Mouse (Mus musculus): ENCODE results near the gene Otc. TPM values are rescaled to one million over a fixed set of nuclear protein-coding genes. Genes with fewer than 3 reads are reported as not detected.
A peak's percentile ranks its signal among the peaks of the same experiment; 100 is the strongest.

The Otc gene
- polyA plus RNA-seq (2015; fragmentation: Nextera tagmentation; extraction: Ambion mirVana): 1.3 TPM in 1 of 2 replicates, not detected in the other

DNA sequence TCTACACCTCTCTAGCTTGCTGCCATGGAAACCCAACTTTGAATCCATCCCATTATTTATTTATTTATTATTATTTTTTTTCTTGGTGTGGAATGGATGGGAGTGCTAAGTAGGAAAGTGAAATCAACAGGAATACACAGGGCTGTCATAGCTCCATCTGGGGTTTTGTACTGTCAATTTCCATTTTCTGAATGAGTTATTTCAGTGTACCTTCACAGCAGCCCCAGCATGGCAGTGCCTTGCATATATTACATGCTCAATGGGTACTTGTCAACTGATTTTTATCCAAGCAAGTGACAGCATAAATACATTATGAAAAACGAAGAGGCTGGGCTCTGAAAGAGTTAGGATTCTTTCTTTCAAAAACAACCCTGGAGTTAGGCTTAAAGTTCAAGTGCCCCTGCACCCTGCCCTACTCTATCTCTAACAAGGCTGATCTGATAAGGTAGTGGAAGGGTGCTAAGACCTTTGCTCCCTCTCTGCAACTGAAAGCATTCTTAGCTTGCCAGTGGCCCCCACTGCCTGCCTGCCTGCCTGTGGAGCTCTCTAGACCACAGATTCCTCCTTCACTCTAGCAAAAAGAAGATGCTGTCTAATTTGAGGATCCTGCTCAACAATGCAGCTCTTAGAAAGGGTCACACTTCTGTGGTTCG lies at the start of gene Otc:
TSS of gene Otc (plus strand) at position 454 of the 653 bp plus-strand sequence.
- H3K4me2 ChIP-seq: no peak within 1 kb of the TSS
- H3K27me3 ChIP-seq (replicated peaks): no peaks in the 10 kb centered on the region
- H3K27ac ChIP-seq (replicated peaks): no peak within 1 kb of the TSS
- no peak for ATAC-seq (ENCODE audit: low FRiP score)
- H3K4me1 ChIP-seq: no peaks in the 10 kb centered on the region
- no peak within 1 kb of the TSS for H3K4me3 ChIP-seq (replicated peaks)
- H3K9me3 ChIP-seq (replicated peaks): no peaks in the 10 kb centered on the region
- H3K9ac ChIP-seq (replicated peaks): no peak within 1 kb of the TSS
- WGBS: 73% methylated on average over 2 of the region's 2 CpGs
- no peaks in the 10 kb centered on the region for H3K36me3 ChIP-seq

DNA sequence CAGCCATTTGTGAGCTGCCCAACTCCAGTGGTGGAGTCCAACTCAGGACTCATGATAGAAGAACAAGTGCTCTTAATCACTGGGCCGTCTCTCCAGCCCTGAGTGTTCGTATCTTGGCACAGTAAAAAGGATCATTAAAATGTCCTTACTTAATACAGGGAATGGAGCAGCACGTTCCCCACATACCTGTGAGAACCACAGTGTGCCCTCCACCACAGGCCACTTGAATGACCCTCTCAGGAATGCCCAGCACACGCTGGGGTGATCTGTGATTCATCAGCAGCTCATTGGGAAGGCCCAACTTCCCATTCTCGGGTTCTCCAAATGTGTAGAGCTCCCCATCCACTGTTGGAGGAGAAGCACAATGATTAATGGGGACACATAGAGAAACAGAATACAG lies 46.2 kb upstream of the Otc start:
- WGBS: 79% methylated on average over 5 of the region's 5 CpGs
- ATAC-seq (ENCODE audit: low FRiP score): no peak

GRCm38 (mm10) chrX:10215972-10216371 lies 36.1 kb upstream of the Otc start:
- WGBS: 19% methylated on average over 16 of the region's 16 CpGs

More for the DNA sequence above, 46.2 kb upstream of the Otc start:
- Histone ChIP-seq H3K9ac (replicated peaks) (no peak overlapping the region), H3K4me2 (no peak overlapping the region), H3K9me3 (replicated peaks) (no peaks in the 10 kb centered on the region), H3K4me3 (replicated peaks) (no peak overlapping the region), H3K27ac (replicated peaks) (no peak overlapping the region), H3K27me3 (replicated peaks) (no peaks in the 10 kb centered on the region), H3K4me1 (no peaks in the 10 kb centered on the region), H3K36me3 (peaks cover 10% of the 10 kb centered on the region; the same call in 1 of the 2 replicates)

DNA sequence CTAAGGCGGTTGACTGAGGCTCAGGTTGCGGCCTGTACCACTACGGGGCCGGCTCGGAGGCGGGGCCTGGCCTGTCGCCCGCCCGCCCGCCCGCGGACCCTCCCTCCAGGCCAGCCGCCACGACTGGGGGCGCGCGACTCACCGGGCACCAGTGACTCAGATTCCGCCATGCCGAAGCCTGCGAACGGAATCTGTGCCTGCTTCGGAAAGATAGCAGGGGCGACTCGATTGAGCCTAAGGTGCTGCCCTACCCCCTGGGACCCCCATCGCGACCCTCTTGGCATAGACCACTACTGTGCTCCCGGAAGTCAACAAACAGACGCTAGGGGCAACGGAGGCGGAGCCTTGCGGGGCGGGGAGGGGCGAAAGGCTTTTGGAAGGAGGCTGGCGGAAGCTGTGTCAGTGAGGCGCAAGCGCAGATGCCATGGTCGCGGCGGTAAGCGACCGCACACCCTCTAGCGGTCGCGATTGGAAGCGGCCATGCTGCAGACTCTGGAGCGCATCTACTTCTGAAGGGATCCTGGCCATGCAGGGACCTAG lies 35.6 kb upstream of the Otc start, which contains the start of gene Rpgr:
TSS of gene Rpgr (minus strand) at position 511 of the 540 bp plus-strand sequence.
- H3K36me3 ChIP-seq: no peaks in the 10 kb centered on the region
- H3K4me2 ChIP-seq: peak within 1 kb of the TSS; percentile 54
- H3K27ac ChIP-seq (replicated peaks): peak within 1 kb of the TSS; percentile 86
- 23% methylated on average over 46 of the region's 47 CpGs for WGBS
- peak within 1 kb of the TSS; percentile 55 for H3K4me3 ChIP-seq (replicated peaks)
- 0 out of 2 replicates have a peak, but pooled peaks cover 2% of the 10 kb centered on the region for H3K4me1 ChIP-seq
- no peaks in the 10 kb centered on the region for H3K9me3 ChIP-seq (replicated peaks)
- H3K9ac ChIP-seq (replicated peaks): peak within 1 kb of the TSS; percentile 48
- peak; percentile 98 for ATAC-seq (ENCODE audit: low FRiP score)
- H3K27me3 ChIP-seq (replicated peaks): no peaks in the 10 kb centered on the region

More at GRCm38 (mm10) chrX:10215972-10216371, 36.1 kb upstream of the Otc start:
- Histone ChIP-seq H3K9ac (replicated peaks) (peak overlapping the region; percentile 48), H3K4me1 (0 out of 2 replicates have a peak, but pooled peaks cover 2% of the 10 kb centered on the region), H3K27ac (replicated peaks) (peak overlapping the region; percentile 86), H3K9me3 (replicated peaks) (no peaks in the 10 kb centered on the region), H3K27me3 (replicated peaks) (no peaks in the 10 kb centered on the region), H3K4me3 (replicated peaks) (peak overlapping the region; percentile 55), H3K4me2 (peak overlapping the region; percentile 54), H3K36me3 (no peaks in the 10 kb centered on the region)
- peak; percentile 39 for ATAC-seq (ENCODE audit: low FRiP score)

DNA sequence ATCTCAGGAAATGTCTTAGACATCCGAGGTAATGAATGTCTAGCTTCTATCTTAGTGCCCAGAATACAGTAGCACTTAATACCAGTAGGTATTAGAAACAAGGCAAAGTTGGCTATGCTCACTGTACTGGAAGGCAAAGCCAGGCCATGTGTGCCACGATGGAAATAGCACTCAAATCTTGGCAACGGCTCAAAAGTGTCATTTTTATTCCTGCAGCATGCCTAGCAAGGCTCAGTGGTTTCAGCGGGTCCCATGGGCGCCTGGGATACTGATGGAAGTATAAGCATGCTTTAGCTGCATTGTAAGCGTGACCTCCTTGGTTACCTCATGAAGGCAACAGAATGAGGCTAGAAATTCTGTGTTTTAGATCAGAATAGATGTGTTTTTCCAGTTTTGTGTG lies 32.8 kb upstream of the Otc start:
- H3K27me3 ChIP-seq (replicated peaks): no peaks in the 10 kb centered on the region
- no peaks in the 10 kb centered on the region for H3K36me3 ChIP-seq
- no peak overlapping the region for H3K27ac ChIP-seq (replicated peaks)
- WGBS: 65% methylated on average over 6 of the region's 6 CpGs
- no peaks in the 10 kb centered on the region for H3K9me3 ChIP-seq (replicated peaks)
- H3K4me3 ChIP-seq (replicated peaks): no peak overlapping the region
- no peak overlapping the region for H3K9ac ChIP-seq (replicated peaks)
- H3K4me2 ChIP-seq: no peak overlapping the region
- 0 out of 2 replicates have a peak, but pooled peaks cover 2% of the 10 kb centered on the region for H3K4me1 ChIP-seq
- no peak for ATAC-seq (ENCODE audit: low FRiP score)

GRCm38 (mm10) chrX:10233051-10233450 lies 19.1 kb upstream of the Otc start:
- H3K36me3 ChIP-seq: no peaks in the 10 kb centered on the region
- H3K27me3 ChIP-seq (replicated peaks): no peaks in the 10 kb centered on the region
- H3K27ac ChIP-seq (replicated peaks): no peak overlapping the region
- H3K4me1 ChIP-seq: no peaks in the 10 kb centered on the region
- no peak overlapping the region for H3K4me2 ChIP-seq
- no peaks in the 10 kb centered on the region for H3K9me3 ChIP-seq (replicated peaks)
- H3K4me3 ChIP-seq (replicated peaks): no peak overlapping the region
- 73% methylated on average over 2 of the region's 2 CpGs for WGBS
- no peak overlapping the region for H3K9ac ChIP-seq (replicated peaks)
- no peak for ATAC-seq (ENCODE audit: low FRiP score)

DNA sequence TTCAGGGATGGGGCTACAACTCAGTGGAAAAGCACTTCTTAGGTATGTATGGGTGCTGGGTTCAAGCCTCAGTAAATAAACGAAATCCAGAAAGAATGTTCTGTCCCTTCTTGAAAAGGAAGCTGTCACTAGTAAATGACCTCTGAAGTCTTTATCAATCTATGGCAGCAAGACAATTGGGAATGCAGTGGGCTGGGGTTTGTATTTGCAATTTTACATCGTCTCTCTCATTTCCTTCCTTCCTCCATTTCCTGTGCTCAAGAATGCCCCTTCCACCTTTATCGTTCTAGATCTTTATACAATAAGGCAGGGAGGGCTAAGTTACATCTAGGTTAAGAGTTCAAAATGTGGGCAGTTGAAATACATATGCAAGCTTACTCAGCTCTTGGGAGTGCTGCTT lies 17.5 kb upstream of the Otc start:
- WGBS: 82% methylated on average over 3 of the region's 3 CpGs
- Histone ChIP-seq H3K27me3 (replicated peaks) (no peaks in the 10 kb centered on the region), H3K9me3 (replicated peaks) (no peaks in the 10 kb centered on the region), H3K36me3 (no peaks in the 10 kb centered on the region), H3K27ac (replicated peaks) (no peak overlapping the region), H3K4me1 (no peaks in the 10 kb centered on the region), H3K4me2 (no peak overlapping the region), H3K9ac (replicated peaks) (no peak overlapping the region), H3K4me3 (replicated peaks) (no peak overlapping the region)
- ATAC-seq (ENCODE audit: low FRiP score): no peak

DNA sequence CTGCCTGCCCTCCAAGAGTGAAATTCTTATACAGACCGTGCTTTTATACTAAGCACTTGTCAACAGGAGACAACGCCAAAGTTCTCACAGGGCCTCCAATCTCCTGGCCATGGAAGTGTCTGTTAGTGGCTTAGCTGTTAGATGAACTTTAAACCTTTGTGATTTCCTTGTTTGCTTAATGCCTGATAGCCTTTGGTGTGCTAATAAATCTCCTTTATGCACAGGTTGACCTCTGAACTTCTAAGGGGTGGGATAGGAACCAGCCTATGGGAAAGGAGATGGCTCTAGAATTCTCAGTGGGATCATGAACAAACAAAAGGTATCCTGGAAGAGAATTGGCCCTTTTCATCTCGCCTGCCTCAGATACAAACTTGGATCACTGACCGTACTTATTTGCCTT lies 12.6 kb upstream of the Otc start:
- Histone ChIP-seq H3K27me3 (replicated peaks) (no peaks in the 10 kb centered on the region), H3K9ac (replicated peaks) (no peak overlapping the region), H3K4me1 (no peaks in the 10 kb centered on the region), H3K27ac (replicated peaks) (no peak overlapping the region), H3K36me3 (no peaks in the 10 kb centered on the region), H3K9me3 (replicated peaks) (no peaks in the 10 kb centered on the region), H3K4me3 (replicated peaks) (no peak overlapping the region), H3K4me2 (no peak overlapping the region)
- 51% methylated on average over 4 of the region's 4 CpGs for WGBS
- ATAC-seq (ENCODE audit: low FRiP score): no peak

DNA sequence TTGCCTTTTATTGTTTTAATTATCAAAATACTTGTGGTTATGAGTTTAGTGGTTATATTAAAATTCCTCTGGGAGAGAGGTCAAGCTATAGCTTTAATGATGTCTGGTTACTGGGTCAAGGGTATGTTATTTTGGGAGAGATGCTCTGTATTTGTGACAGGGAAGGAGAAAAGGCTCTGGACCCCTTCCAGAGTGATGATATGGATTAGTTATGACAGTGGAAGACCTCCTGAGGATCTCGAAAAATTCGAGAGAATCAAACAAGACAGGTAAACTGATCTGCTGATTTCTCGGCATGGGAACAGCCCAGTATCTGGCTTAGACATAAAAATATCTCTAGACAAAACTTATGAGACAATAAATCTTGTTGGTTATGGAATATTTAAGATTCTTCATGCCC lies 8.2 kb upstream of the Otc start:
- Histone ChIP-seq H3K4me1 (no peaks in the 10 kb centered on the region), H3K4me2 (no peak overlapping the region), H3K27me3 (replicated peaks) (no peaks in the 10 kb centered on the region), H3K27ac (replicated peaks) (no peak overlapping the region), H3K9ac (replicated peaks) (no peak overlapping the region), H3K36me3 (no peaks in the 10 kb centered on the region), H3K9me3 (replicated peaks) (no peaks in the 10 kb centered on the region), H3K4me3 (replicated peaks) (no peak overlapping the region)
- no peak for ATAC-seq (ENCODE audit: low FRiP score)
- 72% methylated on average over 3 of the region's 3 CpGs for WGBS

GRCm38 (mm10) chrX:10251357-10251756 lies 748 bp upstream of the Otc start:
- ATAC-seq (ENCODE audit: low FRiP score): no peak
- H3K4me1 ChIP-seq: no peaks in the 10 kb centered on the region
- no peak overlapping the region for H3K9ac ChIP-seq (replicated peaks)
- H3K27ac ChIP-seq (replicated peaks): no peak overlapping the region
- no peak overlapping the region for H3K4me3 ChIP-seq (replicated peaks)
- H3K9me3 ChIP-seq (replicated peaks): no peaks in the 10 kb centered on the region
- no peak overlapping the region for H3K4me2 ChIP-seq
- no peaks in the 10 kb centered on the region for H3K27me3 ChIP-seq (replicated peaks)
- no peaks in the 10 kb centered on the region for H3K36me3 ChIP-seq

DNA sequence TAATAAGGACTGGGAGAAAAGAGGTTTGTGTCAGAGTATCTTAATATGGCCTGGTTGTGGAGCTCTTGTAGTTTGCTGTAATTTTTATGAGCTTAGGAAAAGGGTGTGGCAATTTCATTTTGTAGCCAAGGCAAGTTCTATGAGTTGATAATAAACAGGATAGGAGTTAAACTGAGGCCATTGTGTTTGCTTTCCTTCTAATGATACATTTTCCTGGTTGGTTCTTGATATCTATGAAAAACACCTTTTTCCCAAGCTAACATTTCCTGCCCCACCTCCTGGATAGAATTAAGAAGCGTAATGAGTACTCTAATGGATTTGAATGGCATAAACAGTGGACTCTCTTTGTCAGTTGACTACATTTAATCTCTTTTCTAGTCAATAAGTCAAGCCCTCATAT lies 5.7 kb downstream of the Otc start:
- Histone ChIP-seq H3K27me3 (replicated peaks) (no peaks in the 10 kb centered on the region), H3K27ac (replicated peaks) (no peak overlapping the region), H3K4me3 (replicated peaks) (no peak overlapping the region), H3K4me2 (no peak overlapping the region), H3K4me1 (no peaks in the 10 kb centered on the region), H3K36me3 (no peaks in the 10 kb centered on the region), H3K9me3 (replicated peaks) (no peaks in the 10 kb centered on the region), H3K9ac (replicated peaks) (no peak overlapping the region)
- ATAC-seq (ENCODE audit: low FRiP score): no peak
- 93% methylated on average over 1 of the region's 1 CpGs for WGBS

- Histone ChIP-seq H3K27ac (replicated peaks) (no peak overlapping the region), H3K4me1 (no peaks in the 10 kb centered on the region)
- WGBS: 74% methylated on average over 5 of the region's 5 CpGs
Observed at GRCm38 (mm10) chrX:10258260-10258659, 6.2 kb downstream of the Otc start.

More at GRCm38 (mm10) chrX:10258260-10258659, 6.2 kb downstream of the Otc start:
- no peaks in the 10 kb centered on the region for H3K9me3 ChIP-seq (replicated peaks)
- H3K4me3 ChIP-seq (replicated peaks): no peak overlapping the region
- H3K4me2 ChIP-seq: no peak overlapping the region
- no peak overlapping the region for H3K9ac ChIP-seq (replicated peaks)
- ATAC-seq (ENCODE audit: low FRiP score): no peak
- H3K36me3 ChIP-seq: no peaks in the 10 kb centered on the region
- H3K27me3 ChIP-seq (replicated peaks): no peaks in the 10 kb centered on the region
